ENCODE assay signal across 14 mouse cellular contexts in the genomic region with DNA sequence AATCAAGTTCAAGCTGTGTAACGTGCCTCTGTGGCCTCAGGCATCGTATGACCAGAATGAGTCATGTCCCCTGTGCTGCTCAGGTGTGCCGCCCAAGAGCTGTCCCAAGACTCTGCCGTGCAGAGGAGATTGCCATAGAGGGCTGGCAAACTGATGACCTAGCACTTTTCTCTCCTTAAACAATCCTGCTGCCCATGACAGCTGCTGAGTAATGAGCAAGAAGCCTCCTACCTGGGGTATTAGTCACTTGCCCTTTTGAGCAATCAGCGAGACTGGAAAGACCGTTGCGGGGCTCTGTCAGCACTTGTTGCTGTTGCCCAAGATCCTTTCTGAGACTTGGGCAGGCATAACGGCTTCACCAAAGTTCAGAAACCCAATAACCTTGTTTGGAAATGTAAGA.
DNase-seq lines count a peak whose midpoint lies in the region; ATAC-seq and TF ChIP-seq lines count a peak whose summit lies in the region.
"Had no signal": no experiment of that assay in that cellular context is flagged by ENCODE, and none has a peak within 500 bp of the region (broad histone marks: within the 10 kb centered on the region; RNA-seq: fewer than 3 reads in every experiment).

No protein-coding gene starts in this region.

- no peak overlapping the region for H3K27ac ChIP-seq in lung, postnatal 0 days (ENCODE audit: low read length)
- peak overlapping the region; percentile 78 for H3K27ac ChIP-seq in bone marrow, adult 2 months (ENCODE audit: control insufficient read depth, insufficient read depth, low read depth, low read length, poor library complexity)
- no peak overlapping the region for H3K27ac ChIP-seq in intestine, postnatal 0 days (ENCODE audit: low read depth, low read length)
- H3K27ac ChIP-seq in left cerebral cortex, adult 2 months, result no peak overlapping the region
- H3K27ac ChIP-seq: kidney, postnatal 0 days; midbrain, embryonic 15.5 days had no signal

- no peak overlapping the region for H3K4me3 ChIP-seq in lung, postnatal 0 days (ENCODE audit: low read depth, low read length)
- H3K4me3 ChIP-seq in bone marrow, adult 2 months (replicated peaks; ENCODE audit: control insufficient read depth, low read depth, low read length), result no peak overlapping the region
- no peak overlapping the region for H3K4me3 ChIP-seq in intestine, postnatal 0 days (ENCODE audit: low read depth, low read length)
- no peak overlapping the region for H3K4me3 ChIP-seq in left cerebral cortex, adult 2 months
- H3K4me3 ChIP-seq: heart, embryonic 10.5 days; midbrain, embryonic 15.5 days had no signal

- no peaks in the 10 kb centered on the region for H3K36me3 ChIP-seq in lung, postnatal 0 days (ENCODE audit: insufficient read depth, low read length)
- no peaks in the 10 kb centered on the region for H3K36me3 ChIP-seq in intestine, postnatal 0 days (ENCODE audit: control insufficient read depth, insufficient read depth)
- H3K36me3 ChIP-seq: midbrain, embryonic 15.5 days had no signal

- no peak overlapping the region for H3K9ac ChIP-seq in lung, postnatal 0 days (replicated peaks; ENCODE audit: low read depth)
- H3K9ac ChIP-seq in intestine, postnatal 0 days (ENCODE audit: low read depth, low read length), result no peak overlapping the region
- H3K9ac ChIP-seq: midbrain, embryonic 15.5 days had no signal

- DNase-seq in lung, postnatal 0 days (ENCODE audit: low spot score), result peak; percentile 46
- DNase-seq in lung, postnatal 10 days, result no peak
- peak; percentile 68 to 74 for DNase-seq in urinary bladder, postnatal 36 days (ENCODE audit: low spot score in 2 of 2)
- DNase-seq in left cerebral cortex, adult 2 months (ENCODE audit: extremely low spot score in 1 of 2, low spot score in 2 of 2), result no peak
- DNase-seq in gastrocnemius, postnatal 10 days, result no peak
- DNase-seq: adrenal gland, adult 8-10 months; cerebellum, adult 11 months; lung, adult 2 months had no signal

- no peak overlapping the region for H3K4me2 ChIP-seq in lung, postnatal 0 days (replicated peaks; ENCODE audit: low read depth, low read length)
- H3K4me2 ChIP-seq in intestine, postnatal 0 days (replicated peaks; ENCODE audit: low read depth), result no peak overlapping the region
- H3K4me2 ChIP-seq: midbrain, embryonic 15.5 days had no signal

- TF ChIP-seq CTCF in lung, postnatal 0 days (IDR thresholded peaks at IDR 0.05), result no peak
- TF ChIP-seq CTCF in bone marrow, adult 2 months (IDR thresholded peaks at IDR 0.05; ENCODE audit: control insufficient read depth, insufficient read depth, low read length), result no peak
- TF ChIP-seq CTCF in intestine, postnatal 0 days (IDR thresholded peaks at IDR 0.05; ENCODE audit: low read depth), result no peak
- TF ChIP-seq CTCF in left cerebral cortex, adult 2 months (IDR thresholded peaks at IDR 0.05), result no peak

- no peaks in the 10 kb centered on the region for H3K4me1 ChIP-seq in lung, postnatal 0 days (ENCODE audit: insufficient read depth, low read depth, low read length)
- H3K4me1 ChIP-seq in bone marrow, adult 2 months (ENCODE audit: control insufficient read depth, insufficient read depth, low read length), result peaks cover 2% of the 10 kb centered on the region; the same call in 1 of the 2 replicates
- no peaks in the 10 kb centered on the region for H3K4me1 ChIP-seq in intestine, postnatal 0 days (replicated peaks; ENCODE audit: control insufficient read depth, insufficient read depth, low read length)

- no peak for TF ChIP-seq POLR2A in bone marrow, adult 2 months (IDR thresholded peaks at IDR 0.05; ENCODE audit: borderline replicate concordance, control insufficient read depth, low read depth, low read length)

- 80% methylated on average over 8 of the region's 8 CpGs for WGBS in lung, postnatal 0 days
- 48% methylated on average over 8 of the region's 8 CpGs for WGBS in bone marrow, adult 2 months
- 60% methylated on average over 8 of the region's 8 CpGs for WGBS in intestine, postnatal 0 days

- no peak for TF ChIP-seq EP300 in lung, postnatal 0 days (IDR thresholded peaks at IDR 0.05)

- no peaks in the 10 kb centered on the region for H3K9me3 ChIP-seq in lung, postnatal 0 days (ENCODE audit: low read length)
- no peaks in the 10 kb centered on the region for H3K9me3 ChIP-seq in intestine, postnatal 0 days (ENCODE audit: control insufficient read depth)
- H3K9me3 ChIP-seq: heart, embryonic 10.5 days; midbrain, embryonic 15.5 days had no signal

- peak; percentile 68 for ATAC-seq in lung, postnatal 0 days
- ATAC-seq in intestine, postnatal 0 days, result peak; percentile 96
- ATAC-seq: forebrain, embryonic 16.5 days; midbrain, embryonic 15.5 days had no signal

- intact Hi-C loops in left cerebral cortex, adult 2 months (cut with DNase I), result no loop called here

- H3K27me3 ChIP-seq in lung, postnatal 0 days (replicated peaks; ENCODE audit: insufficient read depth, low read length), result no peaks in the 10 kb centered on the region
- H3K27me3 ChIP-seq in intestine, postnatal 0 days (replicated peaks; ENCODE audit: control insufficient read depth, insufficient read depth, low read length), result no peaks in the 10 kb centered on the region
- H3K27me3 ChIP-seq: midbrain, embryonic 15.5 days had no signal

Comparison
In these comparisons a context has a peak if more than half of its experiments do, and no peak if none do; other contexts are left out.
1. DNase-seq: peak in lung, postnatal 0 days (single experiment) and urinary bladder, postnatal 36 days (2 of 2); none in lung, postnatal 10 days (single experiment), left cerebral cortex, adult 2 months (0 of 2) and gastrocnemius, postnatal 10 days (single experiment).